Mouse (Mus musculus): ENCODE data around the gene Pi4k2b.

GRCm38 (mm10) chr5:52813312-52813711, 71.9 kb downstream of the Pi4k2b start:
- no peak for TF ChIP-seq CTCF (IDR thresholded peaks at IDR 0.05; ENCODE audit: control insufficient read depth, insufficient read depth, insufficient replicate concordance, low read depth, low read length)
- no peak for TF ChIP-seq POLR2A (IDR thresholded peaks at IDR 0.05; ENCODE audit: control insufficient read depth, low read depth, low read length)

All from testis, adult 2 months (tissue).